Mouse (Mus musculus): ENCODE measurements around the gene Alkal2.

DNA sequence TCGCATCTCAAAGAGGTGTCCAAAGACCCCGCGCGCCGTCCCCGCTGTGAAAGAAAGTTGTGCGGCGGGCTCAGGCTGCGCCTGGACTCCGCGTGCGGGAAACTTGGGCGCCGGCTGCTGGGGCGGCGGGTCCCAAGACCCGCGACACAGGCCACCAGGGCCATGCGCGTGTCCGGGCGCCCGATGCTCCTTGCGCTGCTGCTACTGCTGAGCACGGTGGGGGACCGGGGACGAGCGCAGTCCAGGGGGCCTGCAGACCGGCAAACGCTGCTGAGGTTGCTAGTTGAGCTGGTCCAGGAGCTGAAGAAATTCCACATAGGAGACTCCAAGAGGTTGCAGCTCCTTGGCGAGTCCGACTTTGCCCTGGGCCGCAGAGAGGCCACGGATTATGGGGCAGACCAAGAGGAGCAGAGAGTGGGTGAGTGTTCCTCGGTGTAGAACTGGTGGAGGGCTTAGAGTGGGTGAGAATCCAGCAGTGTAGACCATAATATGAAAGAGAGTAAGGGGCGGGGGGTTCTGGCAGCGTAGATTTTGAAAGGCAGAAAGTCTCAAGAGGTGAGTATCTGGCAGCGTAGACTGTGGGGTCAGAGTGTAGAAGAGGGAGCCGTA, 604 bp downstream of the Alkal2 start:
- no peak for TF ChIP-seq MYOD1 (IDR thresholded peaks at IDR 0.05; ENCODE audit: control insufficient read depth, insufficient read length, low read depth)
- no peak for TF ChIP-seq MAX (IDR thresholded peaks at IDR 0.05)
- no peak for TF ChIP-seq USF1 (IDR thresholded peaks at IDR 0.05; ENCODE audit: low read depth)
